Mouse (Mus musculus) hindbrain, embryonic 13.5 days (tissue): ENCODE data around the gene Faap24. TPM values are rescaled to one million over a fixed set of nuclear protein-coding genes. Genes with fewer than 3 reads are reported as not detected.

Experiments used
- ATAC-seq: fragments of 200-750 bp; cut with Nextera tagmentation; 2 replicates; pipeline ENCODE4 v1.8.0; 2017; ENCODE audit warnings: moderate TSS enrichment; ENCODE audit not compliant: low FRiP score
- H3K27ac ChIP-seq: fragments of 300-500 bp; sonication (generic); 2 replicates; pipeline ENCODE4 v1.5.1; 2015; ENCODE audit warnings: inconsistent platforms, mild to moderate bottlenecking, moderate library complexity
- H3K27me3 ChIP-seq: fragments of 300-500 bp; sonication (generic); 2 replicates; pipeline ENCODE4 v1.6.1; 2015; ENCODE audit warnings: mild to moderate bottlenecking, inconsistent platforms
- H3K36me3 ChIP-seq: fragments of 300-500 bp; sonication (generic); 2 replicates; pipeline ENCODE4 v1.6.1; 2015; ENCODE audit warnings: mild to moderate bottlenecking, inconsistent platforms
- H3K4me1 ChIP-seq: fragments of 300-500 bp; sonication (generic); replicated peaks from 2 replicates; pipeline ENCODE4 v1.6.1; 2015; ENCODE audit warnings: inconsistent platforms
- H3K4me2 ChIP-seq: fragments of 300-500 bp; sonication (generic); 2 replicates; pipeline ENCODE4 v1.6.1; 2015; ENCODE audit warnings: inconsistent platforms, mild to moderate bottlenecking, moderate library complexity
- H3K4me3 ChIP-seq: fragments of 300-500 bp; sonication (generic); 2 replicates; pipeline ENCODE4 v1.5.1; 2015; ENCODE audit warnings: mild to moderate bottlenecking, inconsistent platforms
- H3K9ac ChIP-seq: fragments of 300-500 bp; sonication (generic); 2 replicates; pipeline ENCODE4 v1.6.1; 2015; ENCODE audit warnings: mild to moderate bottlenecking, inconsistent platforms
- H3K9me3 ChIP-seq: fragments of 300-500 bp; sonication (generic); 2 replicates; pipeline ENCODE4 v1.6.1; 2016; ENCODE audit warnings: inconsistent platforms
- WGBS: fragments of 180-500 bp; shearing (Covaris S2); methylation state at CpG from one replicate; pipeline ENCODE4 v1.1.7; 2015; 5-methylcytosine and 5-hydroxymethylcytosine counted together
- polyA plus RNA-seq: library from polyadenylated mRNA; unstranded; fragments of >200 nt; fragmentation: Nextera tagmentation; extraction: Ambion mirVana; gene quantifications from 2 replicates; pipeline ENCODE4 v1.2.1, GENCODE M21; 2015

Gene Faap24
- polyA plus RNA-seq, 1 experiment from 2014 or later: 19.3 TPM

DNA sequence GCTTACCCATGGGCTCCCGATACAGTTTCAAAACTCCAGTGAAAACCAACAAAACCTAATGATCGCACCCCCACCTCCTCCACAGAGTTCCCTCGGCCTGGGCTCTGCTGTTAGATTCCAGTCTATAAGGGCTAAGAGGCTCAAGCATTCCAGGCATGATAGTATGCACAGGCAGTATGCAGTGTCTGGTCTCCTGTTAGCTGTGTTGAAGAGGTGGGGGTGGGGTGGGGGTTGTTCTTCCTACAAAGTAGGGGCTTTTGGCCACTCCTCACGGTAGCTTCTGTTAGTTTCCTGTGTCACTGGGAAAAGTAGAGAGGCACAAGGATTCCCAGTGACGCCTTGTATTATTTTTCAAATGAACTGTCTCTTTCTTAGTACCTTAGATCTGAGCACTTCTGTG lies 34.4 kb downstream of the Faap24 start:
- no peak overlapping the region for H3K9ac ChIP-seq
- H3K9me3 ChIP-seq: no peaks in the 10 kb centered on the region
- H3K27me3 ChIP-seq: no peaks in the 10 kb centered on the region
- H3K27ac ChIP-seq: no peak overlapping the region
- H3K4me1 ChIP-seq: no peaks in the 10 kb centered on the region
- no peak overlapping the region for H3K4me2 ChIP-seq
- H3K36me3 ChIP-seq: no peaks in the 10 kb centered on the region
- 75% methylated on average over 5 of the region's 5 CpGs for WGBS
- no peak overlapping the region for H3K4me3 ChIP-seq
- ATAC-seq: no peak

DNA sequence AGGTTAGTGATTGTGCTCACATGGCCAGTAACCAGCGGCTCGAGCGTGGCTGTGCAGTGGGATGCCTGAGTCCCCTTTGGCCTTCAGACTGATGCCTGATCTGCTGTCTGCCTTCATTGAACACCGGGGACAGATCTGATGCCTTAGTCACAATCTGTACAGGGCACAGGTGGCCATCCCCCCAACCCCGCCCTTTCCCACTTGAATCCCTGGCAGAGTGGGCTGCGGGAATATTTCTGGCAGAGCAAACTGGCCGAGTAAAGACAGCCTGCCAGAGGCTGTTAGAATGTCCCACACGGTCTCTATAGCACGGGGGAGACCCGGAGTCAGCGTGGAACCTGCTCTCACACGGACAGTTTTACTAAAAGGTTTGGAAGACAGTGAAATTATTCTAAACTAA lies 39.0 kb downstream of the Faap24 start:
- no peak overlapping the region for H3K9ac ChIP-seq
- H3K9me3 ChIP-seq: no peaks in the 10 kb centered on the region
- ATAC-seq: no peak
- no peak overlapping the region for H3K4me2 ChIP-seq
- 89% methylated on average over 12 of the region's 12 CpGs for WGBS
- H3K4me1 ChIP-seq: no peaks in the 10 kb centered on the region
- H3K27ac ChIP-seq: no peak overlapping the region
- H3K27me3 ChIP-seq: no peaks in the 10 kb centered on the region
- H3K36me3 ChIP-seq: no peaks in the 10 kb centered on the region
- no peak overlapping the region for H3K4me3 ChIP-seq

DNA sequence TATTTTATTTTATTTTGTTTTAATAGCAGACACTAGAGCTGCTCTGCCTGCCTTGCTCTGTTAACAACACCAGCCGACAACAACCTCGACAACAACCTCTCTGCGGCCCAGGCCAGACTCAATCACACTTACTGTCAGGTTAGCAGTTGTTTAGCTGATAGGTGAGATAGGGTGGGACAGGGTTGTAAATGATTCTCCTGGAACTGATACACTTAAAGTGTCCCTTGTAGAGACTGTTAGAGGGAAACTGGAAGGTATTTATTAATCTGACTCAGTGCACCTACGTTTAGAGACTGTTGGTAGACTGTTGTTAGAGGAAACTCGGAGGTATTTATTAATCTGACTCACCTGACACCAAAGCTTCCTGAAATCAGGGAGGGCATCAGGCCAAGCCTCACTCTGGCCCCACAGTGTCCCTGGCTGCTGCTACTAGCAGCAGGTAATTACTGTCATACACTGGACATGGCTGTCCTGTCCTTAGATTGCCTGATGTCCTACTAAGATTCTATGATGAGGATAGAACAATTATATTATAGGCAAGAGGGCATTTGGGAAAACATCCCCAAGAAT lies 41.2 kb downstream of the Faap24 start:
- Histone ChIP-seq H3K9ac (no peak overlapping the region), H3K4me2 (no peak overlapping the region), H3K36me3 (no peaks in the 10 kb centered on the region), H3K4me1 (no peaks in the 10 kb centered on the region), H3K27ac (no peak overlapping the region), H3K9me3 (no peaks in the 10 kb centered on the region), H3K27me3 (no peaks in the 10 kb centered on the region), H3K4me3 (no peak overlapping the region)
- ATAC-seq: no peak
- WGBS: 87% methylated on average over 5 of the region's 5 CpGs

DNA sequence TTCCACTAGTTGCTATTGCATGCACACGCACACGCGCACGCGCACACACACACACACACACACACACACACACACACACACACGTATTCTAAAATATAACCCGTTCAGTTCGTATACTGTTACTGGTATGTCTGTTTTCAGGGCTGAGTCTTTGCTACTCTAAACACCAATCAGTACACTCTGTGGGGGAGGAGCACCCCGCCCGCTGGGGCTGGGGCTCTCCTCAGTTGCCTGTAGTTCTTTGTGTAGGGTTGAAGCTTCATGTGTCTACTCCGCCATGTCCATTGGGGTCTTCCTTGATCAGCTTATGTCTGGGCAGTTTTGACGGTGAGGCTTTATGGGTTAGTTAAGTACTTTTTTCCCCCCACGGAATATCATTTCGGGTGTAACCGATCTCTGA lies 43.3 kb downstream of the Faap24 start:
- Histone ChIP-seq H3K27ac (no peak overlapping the region), H3K4me2 (no peak overlapping the region), H3K27me3 (no peaks in the 10 kb centered on the region), H3K9me3 (no peaks in the 10 kb centered on the region), H3K36me3 (no peaks in the 10 kb centered on the region), H3K4me1 (no peaks in the 10 kb centered on the region), H3K4me3 (no peak overlapping the region), H3K9ac (no peak overlapping the region)
- ATAC-seq: no peak
- WGBS: 92% methylated on average over 15 of the region's 15 CpGs

DNA sequence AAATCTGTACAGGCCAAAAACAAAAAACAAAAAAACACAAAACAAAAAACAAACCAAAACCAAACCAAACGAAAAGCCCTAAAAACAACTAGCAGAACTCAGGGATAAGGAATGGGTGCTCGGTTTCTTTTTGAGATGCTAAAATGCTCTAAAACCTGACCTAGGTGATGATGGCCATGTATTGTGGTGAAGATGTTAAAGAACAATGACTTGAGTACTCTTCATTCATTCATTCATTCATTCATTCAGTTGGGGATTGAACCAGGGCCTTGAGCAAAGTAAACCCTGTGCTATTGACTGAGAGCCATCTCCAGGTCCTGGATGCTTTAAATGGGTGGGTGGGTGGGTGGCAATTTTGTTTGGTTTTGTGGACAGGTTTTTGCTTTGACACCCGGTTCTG lies 45.5 kb downstream of the Faap24 start:
- 91% methylated on average over 3 of the region's 3 CpGs for WGBS
- Histone ChIP-seq H3K9ac (no peak overlapping the region), H3K9me3 (no peaks in the 10 kb centered on the region), H3K27me3 (no peaks in the 10 kb centered on the region), H3K4me1 (no peaks in the 10 kb centered on the region), H3K4me2 (no peak overlapping the region), H3K4me3 (no peak overlapping the region), H3K27ac (no peak overlapping the region), H3K36me3 (no peaks in the 10 kb centered on the region)
- ATAC-seq: no peak

DNA sequence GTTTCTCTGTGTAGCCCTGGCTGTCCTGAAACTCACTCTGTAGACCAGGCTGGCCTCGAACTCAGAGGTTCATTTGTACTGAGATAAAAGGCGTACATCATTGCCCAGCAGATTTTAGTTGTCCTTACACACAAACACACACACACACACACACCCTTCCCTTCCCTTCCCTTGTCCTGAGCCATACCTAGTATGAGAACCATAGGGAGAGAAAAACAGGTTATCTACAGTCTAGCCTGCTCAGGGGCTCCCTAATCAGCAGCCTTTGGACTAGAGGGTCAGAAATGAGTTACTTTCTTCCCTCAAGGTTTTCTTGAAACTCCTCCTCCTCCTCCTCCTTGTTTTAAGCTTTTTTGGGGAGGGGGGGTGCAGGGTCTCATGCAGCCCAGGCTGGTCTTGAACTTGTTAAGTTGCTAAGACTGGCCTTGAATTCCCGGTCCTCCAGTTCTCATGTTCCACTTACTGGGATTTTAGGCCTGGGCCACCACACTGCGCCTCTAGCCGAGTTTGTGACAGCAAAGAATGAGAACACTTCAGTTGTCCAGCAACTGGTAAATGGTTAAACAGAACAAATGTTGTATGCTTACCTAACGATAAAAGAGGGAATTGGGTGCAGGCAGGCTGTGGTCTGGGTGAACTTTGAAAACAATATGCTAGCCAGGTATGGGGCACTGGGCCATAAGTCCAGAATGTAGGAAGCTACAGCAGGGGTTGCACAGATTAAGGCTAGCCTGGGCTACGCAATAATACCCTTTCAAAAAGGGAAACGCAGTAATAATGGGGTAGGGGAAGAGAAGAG lies 46.6 kb downstream of the Faap24 start:
- WGBS: 93% methylated on average over 8 of the region's 8 CpGs
- Histone ChIP-seq H3K27ac (no peak overlapping the region), H3K4me2 (no peak overlapping the region), H3K27me3 (no peaks in the 10 kb centered on the region), H3K9ac (no peak overlapping the region), H3K9me3 (no peaks in the 10 kb centered on the region), H3K36me3 (no peaks in the 10 kb centered on the region), H3K4me3 (no peak overlapping the region), H3K4me1 (no peaks in the 10 kb centered on the region)
- ATAC-seq: no peak

DNA sequence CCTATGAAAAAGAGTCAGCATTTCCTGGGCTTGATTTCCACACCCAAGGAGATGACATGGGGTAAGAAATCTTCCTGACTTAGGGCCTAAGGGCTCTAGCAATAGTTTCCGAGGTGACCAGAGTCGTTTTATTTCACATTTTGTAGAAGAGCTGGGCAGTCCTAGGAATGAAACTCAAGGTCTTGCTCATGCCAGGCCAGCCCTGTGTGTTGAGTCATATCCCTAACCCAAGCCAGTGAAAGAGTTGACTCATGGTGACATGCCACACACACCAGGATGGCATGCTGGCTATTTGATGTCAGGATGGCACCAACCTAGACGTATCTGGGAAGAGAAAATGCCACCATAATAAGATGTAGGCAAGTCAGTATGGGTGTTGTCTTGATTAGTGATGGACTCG lies 47.6 kb downstream of the Faap24 start:
- Histone ChIP-seq H3K4me3 (no peak overlapping the region), H3K9me3 (no peaks in the 10 kb centered on the region), H3K4me1 (no peaks in the 10 kb centered on the region), H3K4me2 (no peak overlapping the region), H3K27me3 (no peaks in the 10 kb centered on the region), H3K27ac (no peak overlapping the region), H3K36me3 (no peaks in the 10 kb centered on the region), H3K9ac (no peak overlapping the region)
- 86% methylated on average over 4 of the region's 4 CpGs for WGBS
- ATAC-seq: no peak

DNA sequence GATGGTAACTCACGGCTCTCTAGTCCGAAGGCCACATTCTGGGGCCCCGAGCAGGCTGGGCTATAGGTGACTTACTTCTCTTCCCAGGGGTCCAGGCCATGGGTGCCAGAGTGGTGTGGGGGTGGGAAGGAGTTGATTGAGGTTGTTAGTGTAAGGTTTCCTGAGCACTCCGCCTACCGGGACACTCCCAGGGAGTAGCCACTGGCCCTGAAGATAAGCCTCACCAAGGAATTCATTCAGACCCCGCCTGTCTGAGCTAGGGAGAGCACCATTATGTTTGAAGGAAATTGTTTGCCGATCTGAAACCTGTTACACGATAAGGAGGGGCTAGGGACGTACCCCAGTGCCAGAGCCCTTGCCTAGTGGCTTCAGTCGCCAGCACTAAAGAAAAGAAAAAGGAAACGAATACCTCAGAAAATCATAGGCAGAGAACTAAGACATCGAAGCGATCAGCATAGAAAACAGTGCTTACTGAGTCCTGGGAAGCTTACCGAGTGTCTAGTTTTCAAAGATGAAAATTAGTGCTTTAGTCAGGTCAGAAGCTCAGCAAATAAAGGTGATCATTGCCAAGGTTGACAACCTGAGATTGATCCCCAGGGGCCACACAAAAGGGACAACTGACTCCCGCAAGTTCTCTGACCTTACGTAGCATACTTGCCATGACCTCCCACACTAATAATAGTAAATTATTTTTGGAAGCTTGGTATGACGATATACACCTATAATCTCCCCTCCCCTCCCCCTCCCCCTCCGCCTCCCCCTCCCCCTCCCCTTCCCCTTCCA lies 48.5 kb downstream of the Faap24 start:
- Histone ChIP-seq H3K27me3 (no peaks in the 10 kb centered on the region), H3K4me1 (no peaks in the 10 kb centered on the region), H3K27ac (no peak overlapping the region), H3K9me3 (no peaks in the 10 kb centered on the region), H3K36me3 (no peaks in the 10 kb centered on the region), H3K4me2 (no peak overlapping the region), H3K9ac (no peak overlapping the region), H3K4me3 (no peak overlapping the region)
- ATAC-seq: no peak
- 81% methylated on average over 17 of the region's 18 CpGs for WGBS

DNA sequence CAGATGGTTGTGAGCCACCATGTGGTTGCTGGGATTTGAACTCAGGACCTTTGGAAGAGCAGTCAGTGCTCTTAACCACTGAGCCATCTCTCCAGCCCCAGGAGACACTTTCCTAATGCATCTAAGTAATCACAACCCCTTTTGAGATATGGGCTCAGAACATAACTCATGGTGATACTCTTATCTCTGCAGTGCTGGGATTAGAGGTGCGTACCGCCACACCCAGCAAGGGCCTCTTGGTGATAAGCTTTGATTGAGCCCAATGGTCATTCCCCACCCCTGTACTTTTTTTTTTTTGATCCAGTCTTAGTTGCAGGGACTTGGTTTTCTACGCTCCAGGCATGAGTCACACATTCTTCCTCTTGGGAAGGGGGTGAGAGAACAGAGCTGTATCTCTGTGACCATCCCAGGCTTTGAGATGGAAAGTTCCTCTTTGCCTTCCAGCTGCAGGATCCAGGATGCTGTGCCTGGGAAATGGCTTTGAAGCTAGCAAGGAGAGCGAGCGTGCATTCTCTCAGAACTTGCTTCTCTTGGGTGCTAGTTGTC lies 51.8 kb downstream of the Faap24 start:
- H3K9me3 ChIP-seq: no peaks in the 10 kb centered on the region
- no peaks in the 10 kb centered on the region for H3K27me3 ChIP-seq
- no peak overlapping the region for H3K4me2 ChIP-seq
- no peak overlapping the region for H3K27ac ChIP-seq
- H3K36me3 ChIP-seq: no peaks in the 10 kb centered on the region
- no peaks in the 10 kb centered on the region; the same call in 1 of the 2 replicates for H3K4me1 ChIP-seq
- ATAC-seq: no peak
- no peak overlapping the region for H3K4me3 ChIP-seq
- no peak overlapping the region for H3K9ac ChIP-seq
- WGBS: 97% methylated on average over 5 of the region's 5 CpGs

DNA sequence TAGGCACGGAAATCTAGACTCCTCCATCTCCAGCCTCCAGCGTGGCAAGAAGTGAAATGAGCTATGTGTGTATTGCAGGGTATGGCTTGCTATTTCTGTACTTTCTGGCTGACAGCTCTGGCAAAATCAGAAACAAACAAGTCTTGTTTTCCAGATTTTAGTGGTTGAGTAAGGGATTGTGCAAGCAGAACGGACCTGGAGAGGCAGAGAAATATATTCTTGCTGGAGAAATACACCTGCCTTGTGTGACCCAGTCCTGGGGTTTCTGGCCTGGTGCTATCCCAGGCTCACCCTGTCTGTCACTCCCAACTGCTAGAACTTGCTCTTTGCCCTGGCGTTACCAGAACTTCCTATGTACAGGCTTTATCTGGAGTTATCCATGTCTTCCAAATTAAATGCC lies 54.1 kb downstream of the Faap24 start:
- 87% methylated on average over 4 of the region's 4 CpGs for WGBS
- no peak for ATAC-seq
- H3K4me2 ChIP-seq: no peak overlapping the region

More for the DNA sequence above, 54.1 kb downstream of the Faap24 start:
- no peaks in the 10 kb centered on the region for H3K27me3 ChIP-seq
- H3K4me1 ChIP-seq: no peaks in the 10 kb centered on the region; the same call in 1 of the 2 replicates
- no peak overlapping the region for H3K9ac ChIP-seq
- H3K36me3 ChIP-seq: no peaks in the 10 kb centered on the region
- no peak overlapping the region for H3K27ac ChIP-seq
- H3K4me3 ChIP-seq: no peak overlapping the region
- H3K9me3 ChIP-seq: no peaks in the 10 kb centered on the region
